Mouse (Mus musculus) liver, postnatal 0 days (tissue): ENCODE data around the gene Ppil4. TPM values are rescaled to one million over a fixed set of nuclear protein-coding genes. Genes with fewer than 3 reads are reported as not detected.
A peak's percentile ranks its signal among the peaks of the same experiment; 100 is the strongest.

Experiments
- ATAC-seq: fragments of 200-750 bp; cut with Nextera tagmentation; 2 replicates; pipeline ENCODE4 v1.8.0; 2017; ENCODE audit warnings: mild to moderate bottlenecking, moderate library complexity
- DNase-seq: peaks from one replicate; pipeline ENCODE4 v3.0.0-alpha.2; 2016
- H3K27ac ChIP-seq: fragments of 300-500 bp; sonication (generic); 2 replicates; pipeline ENCODE4 v1.5.1; 2014; ENCODE audit warnings: antibody characterized with exemption, moderate library complexity, mild to moderate bottlenecking, low read depth
- H3K27me3 ChIP-seq: fragments of 300-500 bp; sonication (generic); 2 replicates; pipeline ENCODE4 v1.6.1; 2014; ENCODE audit warnings: low read length, control low read depth, mixed read lengths; ENCODE audit not compliant: insufficient read depth
- H3K36me3 ChIP-seq: fragments of 300-500 bp; sonication (generic); replicated peaks from 2 replicates; pipeline ENCODE4 v1.6.1; 2014; ENCODE audit warnings: mild to moderate bottlenecking, control low read depth, low read length, moderate library complexity, mixed read lengths; ENCODE audit not compliant: insufficient read depth
- H3K4me1 ChIP-seq: fragments of 300-500 bp; sonication (generic); 2 replicates; pipeline ENCODE4 v1.6.1; 2014; ENCODE audit warnings: antibody characterized with exemption, mild to moderate bottlenecking, control low read depth; ENCODE audit not compliant: insufficient read depth
- H3K4me2 ChIP-seq: fragments of 300-500 bp; sonication (generic); 2 replicates; pipeline ENCODE4 v1.6.1; 2014; ENCODE audit warnings: low read depth, mild to moderate bottlenecking, low read length, moderate library complexity, mixed read lengths
- H3K4me3 ChIP-seq: fragments of 300-500 bp; sonication (generic); 2 replicates; pipeline ENCODE4 v1.5.1; 2014; ENCODE audit warnings: low read depth, low read length
- H3K9ac ChIP-seq: fragments of 300-500 bp; sonication (generic); replicated peaks from 2 replicates; pipeline ENCODE4 v1.6.1; 2014; ENCODE audit warnings: mild to moderate bottlenecking, moderate library complexity
- H3K9me3 ChIP-seq: fragments of 300-500 bp; sonication (generic); 2 replicates; pipeline ENCODE4 v1.6.1; 2016; ENCODE audit warnings: mild to moderate bottlenecking, control low read depth, low read length, mixed read lengths
- CTCF ChIP-seq: sonication (generic); IDR thresholded peaks from 2 replicates; pipeline ENCODE4 v1.5.1; 2016; ENCODE audit warnings: antibody characterized with exemption, low read depth
- EP300 ChIP-seq: IDR thresholded peaks from 2 replicates; pipeline ENCODE4 v1.6.1; 2016; ENCODE audit warnings: antibody characterized with exemption, low read depth, mild to moderate bottlenecking
- WGBS: fragments of 180-500 bp; shearing (Covaris S2); extraction: QIAGEN DNeasy Blood & Tissue Kit; methylation state at CpG from one replicate; pipeline ENCODE4 v1.1.7; 2014; ENCODE audit not compliant: insufficient replicate concordance; 5-methylcytosine and 5-hydroxymethylcytosine counted together
- microRNA-seq: library from miRNA; unstranded; fragments of <30 nt; microRNA quantifications from one replicate; pipeline ENCODE4, GENCODE M21; 2016
- polyA plus RNA-seq: library from polyadenylated mRNA; unstranded; fragments of >200 nt; fragmentation: Nextera tagmentation; extraction: Ambion mirVana; gene quantifications from 2 replicates; pipeline ENCODE4 v1.2.1, GENCODE M21; 2015

The Ppil4 gene
- polyA plus RNA-seq, 1 experiment from 2014 or later, result 14.2 TPM

- DNase-seq, result no peak
- ATAC-seq, result no peak
- no peak overlapping the region for H3K27ac ChIP-seq
- 0 out of 2 replicates have a peak overlapping the region, but pooled peaks have one; percentile 8 for H3K4me3 ChIP-seq
- WGBS, result 21% methylated on average over 50 of the region's 50 CpGs
- H3K9ac ChIP-seq, result no peak overlapping the region; the same call in 1 of the 2 replicates
- no peaks in the 10 kb centered on the region for H3K4me1 ChIP-seq
- TF ChIP-seq CTCF (no peak), EP300 (no peak)
- no peaks in the 10 kb centered on the region for H3K36me3 ChIP-seq
- no peaks in the 10 kb centered on the region for H3K9me3 ChIP-seq
- peaks cover 12% of the 10 kb centered on the region for H3K27me3 ChIP-seq
- peak overlapping the region; percentile 48 for H3K4me2 ChIP-seq
Measured at GRCm38 (mm10) chr10:7866762-7867665, 74.3 kb downstream of the Ppil4 start.

GRCm38 (mm10) chr10:7867666-7868030, 75.0 kb downstream of the Ppil4 start:
- no peak for TF ChIP-seq EP300
- no peak for TF ChIP-seq CTCF
- Histone ChIP-seq H3K9me3 (no peaks in the 10 kb centered on the region), H3K4me1 (no peaks in the 10 kb centered on the region), H3K27me3 (peaks cover 12% of the 10 kb centered on the region), H3K9ac (no peak overlapping the region), H3K36me3 (no peaks in the 10 kb centered on the region), H3K4me3 (no peak overlapping the region), H3K4me2 (peak overlapping the region; percentile 48), H3K27ac (no peak overlapping the region)
- WGBS, result 33% methylated on average over 21 of the region's 21 CpGs
- ATAC-seq, result no peak
- DNase-seq, result no peak

GRCm38 (mm10) chr10:7869746-7870145, 77.1 kb downstream of the Ppil4 start:
- ATAC-seq, result no peak
- Histone ChIP-seq H3K9me3 (no peaks in the 10 kb centered on the region), H3K27me3 (peaks cover 12% of the 10 kb centered on the region), H3K4me3 (no peak overlapping the region), H3K4me2 (no peak overlapping the region), H3K27ac (no peak overlapping the region), H3K9ac (no peak overlapping the region), H3K4me1 (no peaks in the 10 kb centered on the region), H3K36me3 (no peaks in the 10 kb centered on the region)
- WGBS, result 69% methylated on average over 8 of the region's 8 CpGs
- DNase-seq, result no peak
- TF ChIP-seq EP300, result no peak
- no peak for TF ChIP-seq CTCF

- ATAC-seq (no peak), DNase-seq (peak; percentile 54)
- Histone ChIP-seq H3K27ac (no peak overlapping the region), H3K27me3 (peaks cover 12% of the 10 kb centered on the region), H3K4me1 (no peaks in the 10 kb centered on the region), H3K36me3 (no peaks in the 10 kb centered on the region), H3K4me3 (no peak overlapping the region), H3K9ac (no peak overlapping the region), H3K4me2 (no peak overlapping the region), H3K9me3 (no peaks in the 10 kb centered on the region)
- WGBS, result 64% methylated on average over 11 of the region's 11 CpGs
- TF ChIP-seq CTCF (peak; percentile 60), EP300 (no peak)
Measured at GRCm38 (mm10) chr10:7870571-7871315, 78.1 kb downstream of the Ppil4 start.

- WGBS, result 79% methylated on average over 5 of the region's 5 CpGs
- no peak overlapping the region for H3K4me3 ChIP-seq
- no peak for DNase-seq
- no peaks in the 10 kb centered on the region for H3K4me1 ChIP-seq
- no peak for TF ChIP-seq CTCF
- TF ChIP-seq EP300, result no peak
- H3K9ac ChIP-seq, result no peak overlapping the region
- H3K27ac ChIP-seq, result no peak overlapping the region
- no peaks in the 10 kb centered on the region for H3K36me3 ChIP-seq
- peaks cover 11% of the 10 kb centered on the region for H3K27me3 ChIP-seq
- H3K9me3 ChIP-seq, result no peaks in the 10 kb centered on the region
- ATAC-seq, result no peak
- no peak overlapping the region for H3K4me2 ChIP-seq
Measured at GRCm38 (mm10) chr10:7871381-7872020, 78.8 kb downstream of the Ppil4 start.

Small RNA genes within 50 kb of the gene (microRNA-seq; reads per million reads assigned to microRNA genes)
- 9.3 reads per million, percentile 17 among the genes with 10 or more reads in this experiment for gene Mir5104

Other genes with a start within 250 kb of the Ppil4 start
- 0.26 and 0.28 TPM in 2 replicates for gene Lrp11, start 203.1 kb upstream of the Ppil4 start, polyA plus RNA-seq
- gene Nup43, start 125.4 kb upstream of the Ppil4 start, polyA plus RNA-seq, result 12.4 and 13.7 TPM in 2 replicates
- gene Pcmt1, start 111.8 kb upstream of the Ppil4 start, polyA plus RNA-seq, result 64.8 and 67.2 TPM in 2 replicates
- gene Lats1, start 111.7 kb upstream of the Ppil4 start, polyA plus RNA-seq, result 2.1 and 2.5 TPM in 2 replicates
- gene Katna1, start 66.9 kb upstream of the Ppil4 start, polyA plus RNA-seq, result 20.1 and 21.2 TPM in 2 replicates
- 78.9 and 80.8 TPM in 2 replicates for gene Ginm1, start 67 bp upstream of the Ppil4 start, polyA plus RNA-seq
- gene Zc3h12d, start 39.6 kb downstream of the Ppil4 start, polyA plus RNA-seq, result 0.70 and 0.82 TPM in 2 replicates
- gene Tab2, start 163.3 kb downstream of the Ppil4 start, polyA plus RNA-seq, result 11.8 and 12.9 TPM in 2 replicates